Mouse (Mus musculus): Measurements from ENCODE around the gene Dchs2.
A peak's percentile ranks its signal among the peaks of the same experiment; 100 is the strongest.

Gene Dchs2

DNA sequence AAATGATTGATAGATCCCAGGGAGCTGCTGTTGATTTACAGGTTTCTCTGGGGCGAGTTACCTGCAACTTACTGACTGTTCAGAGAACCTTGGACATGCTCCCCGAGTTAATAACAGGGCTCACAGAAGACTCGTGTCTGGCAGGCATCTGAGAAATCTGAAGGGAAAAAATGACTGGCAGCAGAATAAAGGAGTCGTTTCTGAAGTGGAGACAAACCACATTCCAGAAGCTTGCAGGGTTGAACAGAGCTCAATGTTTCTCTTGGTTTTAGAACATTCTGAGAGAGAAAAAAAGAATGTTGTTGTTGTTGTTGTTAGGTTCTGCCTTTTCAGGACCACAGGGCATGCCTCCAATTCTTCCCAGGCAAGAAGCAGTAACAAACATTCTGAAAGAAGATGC lies 131.7 kb downstream of the Dchs2 start:
- no peak for DNase-seq (ENCODE audit: low spot score)

DNA sequence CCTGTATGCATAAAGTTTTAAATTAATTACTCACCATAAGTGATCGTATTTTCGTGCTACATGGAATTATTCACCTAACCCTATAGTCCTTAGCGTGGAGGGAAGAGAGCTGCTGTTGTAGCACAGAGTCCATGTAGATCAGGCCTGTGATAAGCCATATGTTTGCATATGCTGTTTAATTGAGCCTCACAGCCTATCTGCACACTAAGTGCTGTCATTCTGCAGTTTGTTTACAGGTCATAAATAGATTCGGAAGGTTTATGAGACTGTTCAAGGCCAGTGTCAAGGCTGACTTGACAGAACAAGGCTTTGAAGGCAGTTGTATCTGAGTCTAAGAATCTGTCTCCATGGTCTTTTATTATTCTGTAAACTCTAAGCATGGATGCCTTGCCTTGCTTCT lies 138.3 kb downstream of the Dchs2 start:
- DNase-seq (ENCODE audit: low spot score) = no peak

DNA sequence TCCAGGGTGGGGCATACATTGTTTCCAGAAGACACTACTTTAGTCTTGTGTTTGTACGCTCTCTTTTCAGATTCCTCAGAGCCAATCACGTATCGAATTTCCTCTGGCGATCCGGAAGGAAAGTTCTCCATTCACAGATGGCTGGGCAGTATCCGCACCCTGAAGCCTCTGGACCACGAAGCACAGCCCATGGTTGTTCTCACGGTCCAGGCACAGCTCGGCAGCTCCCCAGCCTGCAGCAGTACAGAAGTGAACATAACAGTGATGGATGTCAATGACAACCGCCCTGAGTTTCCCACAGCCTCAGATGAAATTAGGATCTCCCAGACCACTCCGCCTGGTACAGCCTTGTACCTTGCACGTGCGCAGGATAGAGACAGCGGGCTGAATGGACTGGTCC lies 142.5 kb downstream of the Dchs2 start:
- no peak for DNase-seq (ENCODE audit: low spot score)

DNA sequence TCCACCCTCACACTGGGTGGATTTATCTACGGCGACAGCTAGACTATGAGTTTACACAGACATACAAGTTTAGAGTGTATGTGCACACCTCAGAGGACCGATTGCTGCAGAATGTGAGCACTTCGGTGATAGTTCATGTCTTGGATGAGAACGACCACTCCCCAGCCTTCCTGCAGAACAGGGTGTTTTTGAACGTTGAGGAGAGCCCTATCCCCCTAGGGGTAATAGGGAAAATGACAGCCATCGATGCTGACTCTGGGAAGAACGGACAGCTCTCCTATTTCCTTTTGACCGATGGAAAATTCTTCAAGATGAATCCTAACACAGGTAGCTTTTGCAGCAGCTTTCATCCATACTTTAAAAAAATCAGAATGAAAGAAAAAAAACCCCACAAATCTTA lies 143.2 kb downstream of the Dchs2 start:
- DNase-seq (ENCODE audit: low spot score) = peak; percentile 35

DNA sequence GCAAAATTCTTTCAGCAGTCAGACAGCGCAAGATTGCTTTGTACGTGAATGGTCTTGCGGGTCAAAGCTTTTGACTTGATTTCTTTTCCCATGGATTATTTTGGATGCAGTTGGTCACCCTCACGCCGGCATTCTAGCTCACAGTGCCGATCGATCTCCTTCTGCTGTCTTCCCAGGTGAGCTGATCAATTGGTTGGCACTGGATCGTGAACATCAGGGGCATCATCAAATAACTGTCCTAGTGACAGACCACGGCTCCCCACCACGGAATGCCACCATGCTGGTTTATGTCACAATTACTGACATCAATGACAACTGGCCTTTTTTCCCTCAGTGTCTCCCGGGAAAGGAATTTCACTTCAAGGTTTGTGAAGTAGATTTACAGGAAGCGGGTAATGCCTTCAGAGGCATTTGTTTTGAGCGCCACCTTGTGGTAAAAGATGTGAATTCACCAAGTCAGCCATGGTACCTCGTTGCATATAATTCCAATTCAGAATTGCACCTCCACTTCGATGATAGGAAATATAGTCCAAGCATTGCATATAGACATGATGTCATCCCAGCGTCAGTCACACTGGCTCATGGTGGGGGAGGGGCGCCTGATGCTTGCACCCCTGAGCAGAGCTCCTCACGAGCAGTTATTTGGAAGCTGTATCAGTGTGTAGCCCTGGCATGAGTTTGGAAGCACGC lies 146.0 kb downstream of the Dchs2 start:
- peak; percentile 84 for DNase-seq (ENCODE audit: low spot score)

DNA sequence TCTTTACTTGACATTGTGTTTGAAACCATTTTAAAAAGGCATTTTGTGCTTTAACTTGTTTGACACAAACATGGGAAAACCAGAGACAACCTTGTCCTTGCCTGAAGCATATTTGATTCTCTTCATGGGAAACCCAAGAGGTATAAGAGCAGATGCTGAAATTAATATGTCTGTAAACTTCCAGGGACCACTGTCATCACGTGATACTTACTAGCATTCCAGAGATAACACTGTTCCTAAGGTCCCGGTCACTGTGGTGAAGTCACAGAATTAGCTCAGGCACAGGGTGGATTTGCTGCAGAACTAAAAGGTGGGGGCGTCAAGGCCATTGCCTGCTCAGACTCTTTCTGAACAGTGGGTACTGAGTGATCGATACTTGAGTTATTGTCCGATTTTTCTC lies 148.0 kb downstream of the Dchs2 start:
- DNase-seq (ENCODE audit: low spot score) = no peak

DNA sequence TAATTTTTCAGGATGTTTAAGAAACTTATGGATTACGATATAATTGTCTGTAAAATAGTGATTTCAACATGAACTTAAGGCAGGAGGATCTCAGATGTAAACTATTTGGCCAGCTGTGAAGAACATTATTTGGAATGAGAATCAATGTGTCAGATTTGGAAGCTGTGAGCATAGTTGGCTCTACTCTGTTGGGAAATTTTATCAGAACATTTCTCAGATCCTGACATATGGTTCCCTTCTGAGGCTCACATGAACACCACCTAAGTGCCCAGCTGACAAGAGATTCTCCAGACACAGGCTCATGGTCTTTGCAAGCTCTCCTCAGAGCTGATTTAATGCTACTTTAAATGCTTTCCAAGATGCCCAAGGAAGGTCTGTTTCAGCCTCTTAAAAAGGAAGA lies 156.1 kb downstream of the Dchs2 start:
- no peak for DNase-seq (ENCODE audit: low spot score)

DNA sequence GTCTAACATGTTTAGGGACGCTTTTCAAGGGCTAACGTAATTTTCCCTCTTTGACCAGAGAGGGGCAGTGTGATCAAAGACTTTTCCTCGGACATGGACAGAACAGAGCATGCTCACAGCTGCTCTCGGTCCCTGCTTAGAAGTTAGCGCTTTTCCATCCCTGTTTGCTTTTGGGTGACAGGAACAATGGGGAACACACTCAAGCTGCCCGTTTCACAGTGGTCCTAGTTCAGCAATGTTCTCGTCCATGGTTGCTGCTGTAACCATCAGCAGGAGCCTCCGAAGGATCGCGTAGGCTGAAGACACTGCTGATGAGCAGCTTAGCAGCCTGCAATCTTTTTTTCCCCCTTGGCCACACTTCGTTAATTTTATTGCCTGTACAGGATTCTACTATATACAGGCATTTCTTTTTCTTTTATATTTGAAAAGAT lies 159.2 kb downstream of the Dchs2 start:
- peak; percentile 92 for DNase-seq (ENCODE audit: low spot score)

DNA sequence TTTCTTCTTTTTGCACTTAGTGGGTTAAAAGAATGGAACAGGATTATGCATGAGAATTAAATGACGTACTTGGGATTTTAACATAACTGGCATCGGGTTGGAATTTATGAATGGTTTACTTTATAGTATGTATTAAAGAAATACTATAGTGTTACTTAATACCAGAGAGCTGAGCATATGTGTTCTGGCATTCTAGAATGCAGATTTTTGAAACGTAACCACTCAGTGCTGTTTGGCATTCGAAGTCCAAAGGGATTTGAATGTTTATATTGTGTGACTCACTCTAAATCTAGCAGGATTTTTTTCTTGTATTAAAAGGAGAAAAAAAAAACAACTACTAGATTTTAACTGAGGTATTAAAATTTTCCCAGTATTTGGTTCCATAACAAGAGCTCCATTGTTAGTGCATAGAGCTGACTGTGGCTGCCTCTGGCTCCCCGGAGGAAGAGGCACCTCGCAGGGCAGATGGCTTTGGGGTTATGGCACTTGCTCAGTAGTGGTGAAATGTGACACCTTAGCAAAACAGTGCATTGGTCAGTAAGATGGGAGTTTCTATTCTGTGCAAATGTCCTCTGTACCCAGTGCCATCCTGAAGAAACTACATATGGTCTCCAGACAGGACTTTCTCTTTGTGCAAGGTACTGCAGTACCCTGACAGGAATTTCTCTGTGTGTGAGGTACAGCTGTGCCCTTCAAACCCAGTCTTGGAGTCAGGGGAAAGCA lies 160.5 kb downstream of the Dchs2 start:
- DNase-seq (ENCODE audit: low spot score) = peak; percentile 61

DNA sequence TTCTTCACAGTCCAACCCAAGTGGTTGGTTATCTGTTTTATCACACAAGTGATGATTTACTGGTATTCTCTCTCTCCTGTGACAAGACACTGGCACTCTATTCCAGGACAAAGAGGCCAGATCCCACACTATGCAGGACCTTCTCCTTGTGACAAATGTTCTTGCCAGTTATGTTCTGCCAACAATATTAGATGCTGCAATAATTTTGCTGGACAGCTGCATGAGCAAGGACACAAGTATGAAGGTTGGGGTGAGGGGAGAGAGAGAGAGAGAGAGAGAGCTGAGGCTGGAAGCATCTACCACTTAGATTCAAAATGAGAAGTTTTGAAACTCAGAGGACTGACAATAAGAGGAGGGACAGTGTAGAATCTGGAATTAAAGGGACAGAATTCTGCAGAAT lies 162.7 kb downstream of the Dchs2 start:
- DNase-seq (ENCODE audit: low spot score) = no peak

DNA sequence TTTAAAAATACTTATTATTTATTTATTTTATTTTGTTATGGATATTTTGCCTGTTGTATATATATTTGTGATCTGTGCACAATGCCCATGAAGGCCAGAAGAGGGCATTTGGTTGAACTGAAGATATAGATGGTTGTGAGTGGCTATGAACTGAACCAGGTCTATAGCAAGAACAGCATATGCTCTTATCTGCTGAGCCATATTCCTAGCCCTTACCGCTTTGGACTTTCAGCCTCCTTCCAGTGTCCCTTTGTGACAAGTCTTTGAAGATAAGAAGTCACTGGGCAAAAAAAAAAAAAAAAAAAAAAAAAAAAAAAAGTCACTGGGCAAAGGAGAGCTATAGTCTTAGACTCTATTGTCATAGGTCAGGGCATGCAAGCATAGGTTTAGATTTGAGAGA lies 163.2 kb downstream of the Dchs2 start:
- no peak for DNase-seq (ENCODE audit: low spot score)

DNA sequence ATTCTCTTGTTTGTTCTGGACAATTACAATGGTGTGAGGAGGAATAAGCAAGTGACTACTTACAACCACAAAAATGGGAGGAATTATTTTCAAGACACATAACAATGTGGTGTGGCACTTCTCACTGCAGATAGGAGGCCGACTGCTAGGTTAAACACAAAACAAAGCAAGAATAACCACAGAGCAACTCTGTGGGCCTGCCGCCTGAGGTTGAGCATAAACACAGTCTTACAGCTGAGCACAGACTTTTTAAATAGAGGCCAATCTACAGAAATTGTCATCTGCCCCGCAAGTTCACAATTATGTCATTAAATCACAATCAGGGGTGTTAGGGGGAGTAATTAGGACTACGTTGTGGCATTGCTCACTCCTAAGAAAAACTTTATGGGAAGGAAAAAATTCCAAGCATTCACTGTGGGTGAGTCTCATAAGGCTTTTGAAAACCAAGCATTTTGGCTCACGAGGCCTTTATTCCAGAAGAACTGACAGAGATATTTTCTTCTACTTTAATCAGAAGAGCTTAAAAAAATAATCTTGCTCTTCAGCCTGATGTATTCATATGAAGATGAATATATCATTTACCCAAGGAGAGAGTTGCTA lies 172.1 kb downstream of the Dchs2 start:
- DNase-seq (ENCODE audit: low spot score) = no peak

DNA sequence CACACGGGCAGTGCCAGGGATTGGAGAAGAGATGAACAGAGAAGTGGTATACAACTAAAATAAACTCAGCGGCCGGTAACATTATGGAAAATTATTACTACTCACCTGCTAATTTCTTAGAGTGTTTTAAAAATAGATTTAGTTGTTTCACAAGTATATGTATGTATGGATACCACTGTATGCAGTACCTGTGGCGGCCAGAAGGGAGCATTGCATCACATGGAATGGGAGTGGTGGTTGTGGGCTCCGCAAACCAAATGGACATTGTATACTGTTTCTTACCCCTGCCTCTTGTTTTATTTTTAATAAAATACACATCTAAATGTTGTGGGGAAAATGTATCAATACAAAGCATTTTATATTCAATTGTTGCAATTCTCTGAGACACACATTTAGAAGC lies 176.1 kb downstream of the Dchs2 start:
- peak; percentile 69 for DNase-seq (ENCODE audit: low spot score)

DNA sequence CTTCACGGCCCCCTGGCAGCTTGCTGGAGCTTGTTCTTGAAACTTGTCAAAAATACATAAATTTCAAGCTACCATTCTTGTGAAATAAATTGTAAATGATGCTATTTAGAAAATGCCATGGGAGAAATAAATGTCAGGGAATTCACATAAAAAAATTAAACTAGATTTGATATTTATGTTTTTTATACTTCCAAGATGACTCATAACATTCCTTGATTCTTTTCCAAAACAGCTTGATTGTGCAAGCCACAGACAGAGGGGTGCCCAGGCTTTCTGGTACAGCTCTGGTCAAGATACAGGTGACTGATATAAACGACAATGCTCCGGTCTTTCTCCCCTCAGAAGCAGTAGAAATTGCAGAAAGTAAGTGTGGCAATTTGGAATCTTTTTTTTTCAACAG lies 218.2 kb downstream of the Dchs2 start:
- no peak for DNase-seq (ENCODE audit: low spot score)

DNA sequence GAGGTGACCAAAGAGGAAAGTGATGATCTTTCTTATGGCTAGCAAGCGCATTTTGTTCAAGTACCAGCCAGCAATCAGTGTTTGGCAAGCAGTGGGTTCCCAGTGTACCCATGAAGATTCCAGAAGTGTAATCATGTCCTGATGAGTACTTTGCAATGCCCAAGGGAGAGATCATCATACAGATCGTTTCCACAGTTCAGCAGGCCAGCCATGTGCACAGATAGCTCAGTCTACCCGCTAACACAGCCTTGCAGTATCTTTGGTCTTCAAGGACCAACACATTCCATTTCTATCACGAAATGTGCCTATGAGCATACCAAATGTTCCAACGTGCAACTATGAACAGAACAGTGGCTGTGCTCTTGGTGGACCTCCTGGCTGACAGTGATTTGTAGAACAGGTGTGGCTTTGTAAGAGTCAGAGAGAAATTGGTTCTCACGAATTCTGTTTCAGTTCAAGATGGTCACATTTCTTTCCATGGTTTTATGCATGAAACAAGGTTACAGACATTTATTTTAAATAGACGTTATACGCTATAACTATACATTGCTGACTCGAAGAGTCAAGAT lies 240.8 kb downstream of the Dchs2 start:
- no peak for DNase-seq (ENCODE audit: low spot score)

DNA sequence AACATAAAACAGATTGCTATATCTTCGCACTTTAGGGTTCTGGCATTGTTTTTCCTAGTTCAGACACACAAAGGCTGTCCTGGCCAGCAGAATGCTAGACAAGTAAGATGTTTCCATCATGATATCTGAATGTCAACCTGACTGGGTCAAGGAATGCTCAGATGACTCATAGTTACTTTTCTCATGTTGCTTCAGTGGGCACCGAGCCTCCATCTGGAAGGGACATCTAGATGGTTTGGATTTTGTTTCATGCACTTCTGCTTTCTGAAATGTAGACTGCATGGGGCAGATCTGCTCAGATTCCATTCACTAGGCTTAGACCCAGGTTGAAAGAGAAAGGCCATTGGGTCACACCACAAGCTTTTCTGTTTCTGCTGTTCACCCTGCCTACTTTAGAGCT lies 242.1 kb downstream of the Dchs2 start:
- DNase-seq (ENCODE audit: low spot score) = no peak

DNA sequence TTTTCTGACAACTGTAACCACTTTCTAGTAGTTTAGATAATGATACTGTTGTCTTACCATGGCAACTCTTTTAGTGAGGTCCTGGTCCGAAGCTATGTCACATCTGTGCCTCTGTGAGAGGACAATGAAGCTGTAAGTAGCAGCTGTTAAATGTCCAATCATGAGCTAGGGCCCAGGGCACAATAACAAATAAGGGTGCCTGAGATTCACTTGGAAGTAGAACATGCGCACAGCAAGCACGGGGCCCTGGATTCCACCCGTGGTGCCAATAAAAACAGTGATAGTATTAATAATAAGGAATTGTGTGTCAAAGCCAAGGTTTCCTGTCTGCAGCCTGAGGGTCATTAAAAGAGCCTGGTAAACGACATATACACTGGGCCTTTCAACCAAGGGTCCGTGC lies 246.6 kb downstream of the Dchs2 start:
- no peak for DNase-seq (ENCODE audit: low spot score)

DNA sequence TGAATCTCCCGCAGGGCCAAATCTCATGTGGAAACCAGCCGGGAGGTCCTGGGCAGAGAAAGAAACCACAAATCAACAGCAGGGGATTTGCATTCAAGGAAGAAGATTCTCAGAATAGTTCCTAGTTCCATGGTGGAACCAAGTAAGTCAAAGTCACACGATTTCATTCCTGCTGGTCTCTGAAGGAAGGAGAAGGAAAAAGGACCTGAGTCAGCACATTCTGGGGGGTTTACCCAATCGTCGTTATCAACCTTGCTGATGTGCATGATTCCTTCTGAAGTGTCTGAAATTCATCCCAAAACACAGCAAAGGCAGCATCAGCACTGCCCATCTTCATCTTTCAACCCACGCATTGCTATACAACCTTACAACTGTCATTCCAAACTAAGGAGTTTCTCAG lies 249.1 kb downstream of the Dchs2 start:
- DNase-seq (ENCODE audit: low spot score) = no peak
